22 mouse cellular contexts compared by ENCODE assay signal in the genomic region with DNA sequence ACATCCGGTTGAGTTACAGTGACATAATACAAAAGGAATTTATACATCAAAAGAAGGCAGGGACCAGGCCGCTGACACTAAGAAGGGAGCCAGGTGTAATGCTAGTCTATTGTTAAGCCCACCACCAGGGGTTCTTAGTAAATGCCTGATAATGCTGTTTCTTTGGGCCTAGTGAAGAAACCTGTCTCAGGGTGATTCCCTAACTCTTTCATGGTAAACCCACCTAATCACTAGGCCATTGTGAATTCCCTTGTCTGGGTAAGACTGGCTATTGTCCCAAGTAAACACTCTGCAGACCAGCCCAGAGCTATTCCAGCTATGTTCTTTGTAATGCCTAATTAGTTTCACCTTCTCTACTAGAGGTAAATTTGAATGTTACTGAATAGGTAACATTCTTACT. TPM values are rescaled to one million over a fixed set of nuclear protein-coding genes. Genes with fewer than 3 reads are reported as not detected.
A peak's percentile ranks its signal among the peaks of the same experiment; 100 is the strongest.
DNase-seq lines count a peak whose midpoint lies in the region; TF ChIP-seq lines count a peak whose summit lies in the region.
"Not testable (repeated sequence)": the region's sequence is repeated elsewhere in the genome, so short reads cannot be mapped to it uniquely, and the experiment has no call there.
"Had no signal": no experiment of that assay in that cellular context is flagged by ENCODE, and none has a peak within 500 bp of the region (broad histone marks: within the 10 kb centered on the region; RNA-seq: fewer than 3 reads in every experiment).

No protein-coding gene starts in this region.

- H3K4me3 ChIP-seq in ES-Bruce4 (ENCODE audit: low read depth, low read length); ES-E14 (ENCODE audit: insufficient read depth in 1 of 2, low read depth in 1 of 2, low read length in 2 of 2, poor library complexity in 1 of 2, severe bottlenecking in 1 of 2): not testable (repeated sequence)

- in situ Hi-C loops in ES-E14 (cut with MboI; ENCODE audit: low sequenced_read_pairs in 2 of 2, unreplicated experiment in 2 of 2) = not testable (repeated sequence)

- peak overlapping the region; percentile 36; the same call in 1 of the 2 replicates for H3K27ac ChIP-seq in ES-Bruce4 (ENCODE audit: insufficient read depth, low read length)
- H3K27ac ChIP-seq in ES-E14 (ENCODE audit: insufficient read depth, low read depth, low read length, poor library complexity, severe bottlenecking) = not testable (repeated sequence)

- not testable (repeated sequence) for TF ChIP-seq CTCF in ES-Bruce4 (IDR thresholded peaks at IDR 0.05; ENCODE audit: low read depth, low read length)

- H3K36me3 ChIP-seq in ES-Bruce4 (ENCODE audit: control insufficient read depth, insufficient read depth, low read length, poor library complexity, severe bottlenecking); ES-E14 (ENCODE audit: control insufficient read depth, insufficient read depth, low read length, poor library complexity, severe bottlenecking): not testable (repeated sequence)

- not testable (repeated sequence) for TF ChIP-seq POLR2A in ES-Bruce4 (IDR thresholded peaks at IDR 0.05; ENCODE audit: insufficient read depth, low read length)

- H3K27me3 ChIP-seq in ES-Bruce4 (ENCODE audit: control insufficient read depth, insufficient read depth, low read length, poor library complexity, severe bottlenecking) = not testable (repeated sequence)

- H3K4me1 ChIP-seq in ES-Bruce4 (ENCODE audit: control insufficient read depth, insufficient read depth, low read length); ES-E14 (ENCODE audit: control insufficient read depth in 2 of 2, insufficient read depth in 2 of 2, low read length in 2 of 2, poor library complexity in 1 of 2): not testable (repeated sequence)

- TF ChIP-seq EP300 in ES-Bruce4 (IDR thresholded peaks at IDR 0.05; ENCODE audit: insufficient read depth, low read depth, low read length) = not testable (repeated sequence)

- H3K9ac ChIP-seq in ES-Bruce4 (ENCODE audit: low read depth, poor library complexity, severe bottlenecking); ES-E14 (ENCODE audit: insufficient read depth, low read depth, low read length, poor library complexity, severe bottlenecking): not testable (repeated sequence)

- H3K9me3 ChIP-seq in ES-Bruce4 (replicated peaks; ENCODE audit: control insufficient read depth, insufficient read depth, low read length, poor library complexity, severe bottlenecking) = peaks cover 27% of the 10 kb centered on the region
- not testable (repeated sequence) for H3K9me3 ChIP-seq in ES-E14 (ENCODE audit: control insufficient read depth, insufficient read depth, low read depth, low read length)

- DNase-seq in ES-CJ7 (ENCODE audit: low read depth, low spot score) = peak; percentile 91
- peak; percentile 15 for DNase-seq in ES-E14 (ENCODE audit: low read depth, low spot score)
- peak; percentile 97 for DNase-seq in R1 (ENCODE audit: low read depth, low spot score)
- DNase-seq in ZHBTc4 (ENCODE audit: low read depth, low spot score) = peak; percentile 91

RNA-seq across cellular contexts. Expression of a gene that starts 13.9 kb away (rescaled TPM):
- not detected in 2 replicates for polyA plus RNA-seq in ES-Bruce4 (2011; ENCODE audit: insufficient read depth, insufficient read length, low read depth, missing spikeins)
- total RNA-seq in ES-E14 (2012; rRNA removed) = not detected in 2 replicates
- total RNA-seq: adrenal gland, adult 18-20 months; adrenal gland, adult 2 months; adrenal gland, adult 8-10 months; adrenal gland, postnatal 10 days; adrenal gland, postnatal 14 days; adrenal gland, postnatal 25 days; adrenal gland, postnatal 36 days; adrenal gland, postnatal 4 days; CH12.LX; MEL had no signal
- polyA plus RNA-seq: activated CD4-positive, CD25-positive, alpha-beta regulatory T cell, adult 4 months; adrenal gland, adult 2 months; brain, embryonic 14.5 days; C2C12; cerebellum, adult 2 months; G1E; Patski had no signal

RNA-seq across cellular contexts. Expression of a gene that starts 30.2 kb away (rescaled TPM):
- polyA plus RNA-seq in ES-Bruce4 (2011; ENCODE audit: insufficient read depth, insufficient read length, low read depth, missing spikeins) = not detected in 2 replicates
- not detected in 2 replicates for total RNA-seq in ES-E14 (2012; rRNA removed)
- total RNA-seq: adrenal gland, adult 18-20 months; adrenal gland, adult 2 months; adrenal gland, adult 8-10 months; adrenal gland, postnatal 10 days; adrenal gland, postnatal 14 days; adrenal gland, postnatal 25 days; adrenal gland, postnatal 36 days; adrenal gland, postnatal 4 days; CH12.LX; MEL had no signal
- polyA plus RNA-seq: activated CD4-positive, CD25-positive, alpha-beta regulatory T cell, adult 4 months; adrenal gland, adult 2 months; brain, embryonic 14.5 days; C2C12; CD4-positive, CD25-positive, alpha-beta regulatory T cell, adult 4 months; cerebellum, adult 2 months; G1E; Patski had no signal

RNA-seq across cellular contexts. Expression of a gene that starts 54.9 kb away (rescaled TPM):
- polyA plus RNA-seq in ES-Bruce4 (2011; ENCODE audit: insufficient read depth, insufficient read length, low read depth, missing spikeins) = 25.3 and 27.2 TPM in 2 replicates
- total RNA-seq in ES-E14 (2012; rRNA removed) = 9.0 and 10.8 TPM in 2 replicates

Comparison
In these comparisons a context has a peak if more than half of its experiments do, and no peak if none do; other contexts are left out.
1. DNase-seq: peak in every context shown above with its lines; median percentile 97 in R1; 91 in ES-CJ7; 91 in ZHBTc4; 15 in ES-E14.